Mouse (Mus musculus) neural tube, embryonic 11.5 days (tissue): Measurements from ENCODE around the gene Stk35. TPM values are rescaled to one million over a fixed set of nuclear protein-coding genes. Genes with fewer than 3 reads are reported as not detected.

Experiments
- ATAC-seq: fragments of 200-750 bp; cut with Nextera tagmentation; 2 replicates; pipeline ENCODE4 v1.8.0; 2017; ENCODE audit warnings: moderate number of reproducible peaks, mild to moderate bottlenecking, moderate TSS enrichment, moderate library complexity; ENCODE audit not compliant: insufficient read depth, low FRiP score, low TSS enrichment
- DNase-seq: peaks from one replicate; pipeline ENCODE4 v3.0.0-alpha.2; 2015; ENCODE audit warnings: low spot score
- H3K27ac ChIP-seq: fragments of 300-500 bp; sonication (generic); 2 replicates; pipeline ENCODE4 v1.5.1; 2014; ENCODE audit warnings: low read depth, mild to moderate bottlenecking, low read length
- H3K27me3 ChIP-seq: fragments of 300-500 bp; sonication (generic); 2 replicates; pipeline ENCODE4 v1.6.1; 2014; ENCODE audit warnings: mild to moderate bottlenecking, low read length, mixed read lengths; ENCODE audit not compliant: control insufficient read depth, insufficient read depth
- H3K36me3 ChIP-seq: fragments of 300-500 bp; sonication (generic); 2 replicates; pipeline ENCODE4 v1.6.1; 2014; ENCODE audit warnings: mild to moderate bottlenecking, low read length, moderate library complexity, mixed read lengths; ENCODE audit not compliant: control insufficient read depth, insufficient read depth
- H3K4me1 ChIP-seq: fragments of 300-500 bp; sonication (generic); 2 replicates; pipeline ENCODE4 v1.6.1; 2014; ENCODE audit warnings: low read length, mixed read lengths; ENCODE audit not compliant: control insufficient read depth, insufficient read depth
- H3K4me2 ChIP-seq: fragments of 300-500 bp; sonication (generic); 2 replicates; pipeline ENCODE4 v1.6.1; 2014; ENCODE audit warnings: low read depth, mild to moderate bottlenecking, moderate library complexity
- H3K4me3 ChIP-seq: fragments of 300-500 bp; sonication (generic); 2 replicates; pipeline ENCODE4 v1.5.1; 2014; ENCODE audit warnings: low read depth, low read length
- H3K9ac ChIP-seq: fragments of 300-500 bp; sonication (generic); 2 replicates; pipeline ENCODE4 v1.6.1; 2014; ENCODE audit warnings: mild to moderate bottlenecking, low read length
- H3K9me3 ChIP-seq: fragments of 300-500 bp; sonication (generic); 2 replicates; pipeline ENCODE4 v1.6.1; 2016; ENCODE audit warnings: low read length; ENCODE audit not compliant: control insufficient read depth
- WGBS: fragments of 180-500 bp; shearing (Covaris S2); extraction: QIAGEN DNeasy Blood & Tissue Kit; methylation state at CpG from one replicate; pipeline ENCODE4 v1.1.7; 2014; 5-methylcytosine and 5-hydroxymethylcytosine counted together
- polyA plus RNA-seq: library from polyadenylated mRNA; unstranded; fragments of >200 nt; fragmentation: Nextera tagmentation; extraction: Ambion mirVana; gene quantifications from 2 replicates; pipeline ENCODE4 v1.2.1, GENCODE M21; 2014

Gene Stk35
- polyA plus RNA-seq, 1 experiment from 2014 or later, result 18.2 TPM

- Histone ChIP-seq H3K4me2 (no peak overlapping the region), H3K27me3 (no peaks in the 10 kb centered on the region), H3K4me1 (no peaks in the 10 kb centered on the region), H3K4me3 (no peak overlapping the region), H3K9ac (no peak overlapping the region), H3K27ac (no peak overlapping the region), H3K9me3 (no peaks in the 10 kb centered on the region), H3K36me3 (peaks cover 6% of the 10 kb centered on the region; the same call in 1 of the 2 replicates)
- DNase-seq (no peak), ATAC-seq (no peak)
- WGBS, result 94% methylated on average over 7 of the region's 7 CpGs
Measured at GRCm38 (mm10) chr2:129810563-129810962, 10.2 kb downstream of the Stk35 start.

- no peak for DNase-seq
- Histone ChIP-seq H3K27me3 (no peaks in the 10 kb centered on the region), H3K4me1 (no peaks in the 10 kb centered on the region), H3K4me3 (no peak overlapping the region), H3K9ac (no peak overlapping the region), H3K27ac (no peak overlapping the region), H3K4me2 (no peak overlapping the region), H3K36me3 (peaks cover 4% of the 10 kb centered on the region; the same call in 1 of the 2 replicates), H3K9me3 (no peaks in the 10 kb centered on the region)
- no peak for ATAC-seq
- 90% methylated on average over 3 of the region's 3 CpGs for WGBS
Measured at GRCm38 (mm10) chr2:129814033-129814432, 13.7 kb downstream of the Stk35 start.

GRCm38 (mm10) chr2:129815076-129815475 is 14.8 kb downstream of the Stk35 start:
- H3K4me2 ChIP-seq, result no peak overlapping the region
- no peak overlapping the region for H3K4me3 ChIP-seq
- H3K27ac ChIP-seq, result no peak overlapping the region
- whole genome bisulfite sequencing, result 80% methylated on average over 2 of the region's 2 CpGs
- DNase-seq (no peak), ATAC-seq (no peak)
- H3K9me3 ChIP-seq, result no peaks in the 10 kb centered on the region
- no peak overlapping the region for H3K9ac ChIP-seq
- H3K4me1 ChIP-seq, result no peaks in the 10 kb centered on the region
- peaks cover 4% of the 10 kb centered on the region; the same call in 1 of the 2 replicates for H3K36me3 ChIP-seq
- no peaks in the 10 kb centered on the region for H3K27me3 ChIP-seq

GRCm38 (mm10) chr2:129817603-129818257 is 17.4 kb downstream of the Stk35 start:
- no peaks in the 10 kb centered on the region for H3K4me1 ChIP-seq
- DNase-seq (no peak), ATAC-seq (no peak)
- no peak overlapping the region for H3K4me3 ChIP-seq
- no peaks in the 10 kb centered on the region for H3K27me3 ChIP-seq
- no peak overlapping the region for H3K9ac ChIP-seq
- WGBS, result 93% methylated on average over 5 of the region's 5 CpGs
- no peaks in the 10 kb centered on the region for H3K9me3 ChIP-seq
- peaks cover 2% of the 10 kb centered on the region; the same call in 1 of the 2 replicates for H3K36me3 ChIP-seq
- no peak overlapping the region for H3K4me2 ChIP-seq
- H3K27ac ChIP-seq, result no peak overlapping the region

- H3K4me2 ChIP-seq, result no peak overlapping the region
- H3K9ac ChIP-seq, result no peak overlapping the region
- no peak overlapping the region for H3K27ac ChIP-seq
- H3K9me3 ChIP-seq, result no peaks in the 10 kb centered on the region
- no peaks in the 10 kb centered on the region for H3K27me3 ChIP-seq
- ATAC-seq, result no peak
- DNase-seq, result no peak
- no peak overlapping the region for H3K4me3 ChIP-seq
- H3K36me3 ChIP-seq, result peaks cover 2% of the 10 kb centered on the region; the same call in 1 of the 2 replicates
- H3K4me1 ChIP-seq, result no peaks in the 10 kb centered on the region
- 87% methylated on average over 2 of the region's 2 CpGs for WGBS
Measured at GRCm38 (mm10) chr2:129818868-129819267, 18.6 kb downstream of the Stk35 start.

GRCm38 (mm10) chr2:129819531-129819930 is 19.2 kb downstream of the Stk35 start:
- Histone ChIP-seq H3K9me3 (no peaks in the 10 kb centered on the region), H3K4me1 (no peaks in the 10 kb centered on the region), H3K9ac (no peak overlapping the region), H3K36me3 (peaks cover 2% of the 10 kb centered on the region; the same call in 1 of the 2 replicates), H3K27me3 (no peaks in the 10 kb centered on the region), H3K4me2 (no peak overlapping the region), H3K4me3 (no peak overlapping the region), H3K27ac (no peak overlapping the region)
- no peak for DNase-seq
- ATAC-seq, result no peak
- 74% methylated on average over 2 of the region's 2 CpGs for WGBS

GRCm38 (mm10) chr2:129819951-129820350 is 19.6 kb downstream of the Stk35 start:
- no peaks in the 10 kb centered on the region for H3K4me1 ChIP-seq
- no peak overlapping the region for H3K4me2 ChIP-seq
- ATAC-seq (no peak), DNase-seq (no peak)
- WGBS, result 92% methylated on average over 1 of the region's 1 CpGs
- H3K27ac ChIP-seq, result no peak overlapping the region
- no peak overlapping the region for H3K4me3 ChIP-seq
- no peaks in the 10 kb centered on the region for H3K27me3 ChIP-seq
- H3K9ac ChIP-seq, result no peak overlapping the region
- H3K36me3 ChIP-seq, result peaks cover 2% of the 10 kb centered on the region; the same call in 1 of the 2 replicates
- H3K9me3 ChIP-seq, result no peaks in the 10 kb centered on the region

GRCm38 (mm10) chr2:129821021-129821420 is 20.7 kb downstream of the Stk35 start:
- Histone ChIP-seq H3K9me3 (no peaks in the 10 kb centered on the region), H3K36me3 (peaks cover 2% of the 10 kb centered on the region; the same call in 1 of the 2 replicates), H3K4me2 (no peak overlapping the region), H3K27me3 (no peaks in the 10 kb centered on the region), H3K9ac (no peak overlapping the region), H3K4me3 (no peak overlapping the region), H3K4me1 (no peaks in the 10 kb centered on the region), H3K27ac (no peak overlapping the region)
- 84% methylated on average over 8 of the region's 8 CpGs for WGBS
- no peak for DNase-seq
- ATAC-seq, result no peak

- 94% methylated on average over 5 of the region's 5 CpGs for WGBS
- peaks cover 2% of the 10 kb centered on the region; the same call in 1 of the 2 replicates for H3K36me3 ChIP-seq
- no peak for DNase-seq
- no peak overlapping the region for H3K9ac ChIP-seq
- ATAC-seq, result no peak
- no peak overlapping the region for H3K4me2 ChIP-seq
- H3K9me3 ChIP-seq, result no peaks in the 10 kb centered on the region
- H3K4me3 ChIP-seq, result no peak overlapping the region
- H3K27ac ChIP-seq, result no peak overlapping the region
- no peaks in the 10 kb centered on the region for H3K27me3 ChIP-seq
- H3K4me1 ChIP-seq, result no peaks in the 10 kb centered on the region
Measured at GRCm38 (mm10) chr2:129821568-129821967, 21.3 kb downstream of the Stk35 start.
